Mouse (Mus musculus) liver, embryonic 14.5 days (tissue): Measurements from ENCODE around the gene Ltb. TPM values are rescaled to one million over a fixed set of nuclear protein-coding genes. Genes with fewer than 3 reads are reported as not detected.

ENCODE experiments used
- ATAC-seq: fragments of 200-750 bp; cut with Nextera tagmentation; 2 replicates; pipeline ENCODE4 v1.8.0; 2017; ENCODE audit warnings: moderate number of reproducible peaks, mild to moderate bottlenecking, moderate library complexity; ENCODE audit not compliant: insufficient read depth
- DNase-seq, 3 experiments: peaks; one replicate each; pipeline ENCODE4 v3.0.0-alpha.2; 2012 to 2013; ENCODE audit warnings: low read depth in 3 of 3, low spot score in 3 of 3
- H3K27ac ChIP-seq: fragments of 300-500 bp; sonication (generic); 2 replicates; pipeline ENCODE4 v1.5.1; 2014; ENCODE audit warnings: moderate library complexity, mild to moderate bottlenecking, control low read depth, inconsistent platforms
- H3K27me3 ChIP-seq: fragments of 300-500 bp; sonication (generic); 2 replicates; pipeline ENCODE4 v1.6.1; 2014; ENCODE audit warnings: mild to moderate bottlenecking, low read length, moderate library complexity; ENCODE audit not compliant: control insufficient read depth, insufficient read depth
- H3K36me3 ChIP-seq: fragments of 300-500 bp; sonication (generic); replicated peaks from 2 replicates; pipeline ENCODE4 v1.6.1; 2014; ENCODE audit warnings: low read depth; ENCODE audit not compliant: control insufficient read depth, insufficient read depth
- H3K4me1 ChIP-seq, 2 experiments: fragments of 200-500 bp in 1 of 2; fragments of 300-500 bp in 1 of 2; sonication (generic) in 1 of 2; replicated peaks; 2 replicates each; pipeline ENCODE4 v1.6.1; 2012 to 2014; ENCODE audit warnings: antibody characterized with exemption in 1 of 2, inconsistent platforms in 1 of 2, low read length in 1 of 2; ENCODE audit not compliant: control insufficient read depth in 2 of 2, insufficient read depth in 2 of 2
- H3K4me2 ChIP-seq: fragments of 300-500 bp; sonication (generic); 2 replicates; pipeline ENCODE4 v1.6.1; 2014; ENCODE audit warnings: low read depth, mild to moderate bottlenecking, control low read depth, moderate library complexity
- H3K4me3 ChIP-seq, 2 experiments: fragments of 200-500 bp in 1 of 2; fragments of 300-500 bp in 1 of 2; sonication (generic) in 1 of 2; 2 replicates each; pipeline ENCODE4 v1.5.1; 2012 to 2014; ENCODE audit warnings: low read depth in 2 of 2, low read length in 2 of 2, mild to moderate bottlenecking in 2 of 2, control low read depth in 1 of 2, inconsistent platforms in 1 of 2, moderate library complexity in 1 of 2; ENCODE audit not compliant: insufficient read depth in 1 of 2
- H3K9ac ChIP-seq: fragments of 300-500 bp; sonication (generic); replicated peaks from 2 replicates; pipeline ENCODE4 v1.6.1; 2014; ENCODE audit warnings: mild to moderate bottlenecking, control low read depth, moderate library complexity
- H3K9me3 ChIP-seq: fragments of 300-500 bp; sonication (generic); 2 replicates; pipeline ENCODE4 v1.6.1; 2016; ENCODE audit warnings: low read length, mixed read lengths; ENCODE audit not compliant: control insufficient read depth
- CTCF ChIP-seq: IDR thresholded peaks from 2 replicates; pipeline ENCODE4 v1.5.1; 2016; ENCODE audit warnings: antibody characterized with exemption, low read depth, control low read depth
- EP300 ChIP-seq: IDR thresholded peaks from 2 replicates; pipeline ENCODE4 v1.6.1; 2016; ENCODE audit warnings: antibody characterized with exemption, low read depth
- WGBS: fragments of 180-500 bp; shearing (Covaris S2); extraction: QIAGEN DNeasy Blood & Tissue Kit; methylation state at CpG from one replicate; pipeline ENCODE4 v1.1.7; 2014; ENCODE audit not compliant: insufficient replicate concordance; 5-methylcytosine and 5-hydroxymethylcytosine counted together
- polyA plus RNA-seq, 2 experiments: library from polyadenylated mRNA; depleted of rRNA in 1 of 2; stranded (reverse) in 1 of 2; unstranded in 1 of 2; fragments of >200 nt; fragmentation: Nextera tagmentation in 1 of 2; extraction: Ambion mirVana in 1 of 2; gene quantifications; 2 replicates each; pipeline versions ENCODE4 v1.2.1 to v1.2.3; 2012 to 2014

Ltb gene
- polyA plus RNA-seq, 2 experiments, result 0.28 to 0.70 TPM

- no peak for DNase-seq
- H3K4me2 ChIP-seq, result no peak overlapping the region
- WGBS, result 90% methylated on average over 9 of the region's 9 CpGs
- H3K36me3 ChIP-seq, result peaks cover 92% of the 10 kb centered on the region
- no peak overlapping the region for H3K9ac ChIP-seq
- H3K4me1 ChIP-seq, result no peaks in the 10 kb centered on the region
- TF ChIP-seq CTCF (no peak), EP300 (no peak)
- H3K27ac ChIP-seq, result no peak overlapping the region
- H3K4me3 ChIP-seq, result no peak overlapping the region
- no peaks in the 10 kb centered on the region for H3K27me3 ChIP-seq
- no peaks in the 10 kb centered on the region for H3K9me3 ChIP-seq
- ATAC-seq, result no peak
These were observed 41.2 kb upstream of the Ltb start for GRCm38 (mm10) chr17:35153077-35153476.

- no peaks in the 10 kb centered on the region for H3K27me3 ChIP-seq
- no peaks in the 10 kb centered on the region for H3K9me3 ChIP-seq
- no peak for DNase-seq
- no peak overlapping the region for H3K27ac ChIP-seq
- no peak overlapping the region for H3K4me2 ChIP-seq
- H3K4me3 ChIP-seq, result no peak overlapping the region
- H3K9ac ChIP-seq, result no peak overlapping the region
- peaks cover 97% of the 10 kb centered on the region for H3K36me3 ChIP-seq
- no peak for ATAC-seq
- 78% methylated on average over 4 of the region's 4 CpGs for WGBS
- no peak for TF ChIP-seq EP300
- no peak for TF ChIP-seq CTCF
- no peaks in the 10 kb centered on the region for H3K4me1 ChIP-seq
These were observed 40.3 kb upstream of the Ltb start for GRCm38 (mm10) chr17:35153931-35154330.

DNA sequence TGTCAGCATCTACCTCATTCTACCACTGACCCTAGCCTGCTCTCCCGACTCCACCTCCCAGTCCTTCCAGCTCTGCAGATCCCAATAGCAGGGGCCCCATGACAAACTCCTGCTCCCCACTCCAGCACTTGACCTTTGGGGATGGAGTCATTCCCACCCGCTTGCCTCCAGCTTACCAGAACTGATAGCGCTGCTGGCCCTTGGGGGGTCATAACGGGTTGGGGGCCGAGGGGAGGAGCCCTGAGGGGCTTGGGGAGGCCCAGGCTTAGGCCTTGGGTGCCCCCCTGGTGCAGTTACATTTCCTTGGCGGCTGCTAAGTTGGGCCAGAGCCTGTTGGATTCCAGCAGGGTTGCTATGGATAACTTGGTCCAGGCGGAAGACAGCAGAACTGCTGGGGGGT is 39.6 kb upstream of the Ltb start:
- Histone ChIP-seq H3K36me3 (peaks cover 97% of the 10 kb centered on the region), H3K4me1 (no peaks in the 10 kb centered on the region), H3K4me2 (no peak overlapping the region), H3K9ac (no peak overlapping the region), H3K4me3 (no peak overlapping the region), H3K27me3 (no peaks in the 10 kb centered on the region), H3K27ac (no peak overlapping the region), H3K9me3 (no peaks in the 10 kb centered on the region)
- TF ChIP-seq EP300, result no peak
- no peak for TF ChIP-seq CTCF
- 86% methylated on average over 7 of the region's 7 CpGs for WGBS
- no peak for DNase-seq
- ATAC-seq, result no peak

DNA sequence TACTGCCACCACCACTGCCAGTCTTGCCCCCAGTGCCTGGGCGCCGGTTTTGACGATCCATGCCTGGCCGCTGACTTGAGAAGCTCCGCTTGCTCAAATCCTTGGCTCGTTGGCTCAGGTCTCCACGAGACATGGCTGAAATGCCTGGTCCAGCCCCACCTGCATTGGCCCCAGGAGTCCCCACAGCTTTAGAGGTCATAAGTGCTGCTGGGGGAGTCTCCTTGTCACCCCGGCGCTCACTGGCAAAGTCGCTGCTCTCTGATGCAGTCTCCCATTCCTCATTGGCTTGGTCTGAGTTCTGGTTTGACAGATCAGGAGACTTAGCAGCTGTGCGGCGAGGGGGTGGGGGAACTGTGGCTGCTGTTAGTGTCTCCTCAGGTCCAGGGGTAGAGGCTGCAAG is 38.8 kb upstream of the Ltb start:
- Histone ChIP-seq H3K36me3 (peaks cover 97% of the 10 kb centered on the region), H3K4me1 (no peaks in the 10 kb centered on the region), H3K4me3 (no peak overlapping the region), H3K9me3 (no peaks in the 10 kb centered on the region), H3K9ac (no peak overlapping the region), H3K4me2 (no peak overlapping the region), H3K27me3 (no peaks in the 10 kb centered on the region), H3K27ac (no peak overlapping the region)
- TF ChIP-seq CTCF (no peak), EP300 (no peak)
- DNase-seq (no peak), ATAC-seq (no peak)
- WGBS, result 89% methylated on average over 12 of the region's 12 CpGs

DNA sequence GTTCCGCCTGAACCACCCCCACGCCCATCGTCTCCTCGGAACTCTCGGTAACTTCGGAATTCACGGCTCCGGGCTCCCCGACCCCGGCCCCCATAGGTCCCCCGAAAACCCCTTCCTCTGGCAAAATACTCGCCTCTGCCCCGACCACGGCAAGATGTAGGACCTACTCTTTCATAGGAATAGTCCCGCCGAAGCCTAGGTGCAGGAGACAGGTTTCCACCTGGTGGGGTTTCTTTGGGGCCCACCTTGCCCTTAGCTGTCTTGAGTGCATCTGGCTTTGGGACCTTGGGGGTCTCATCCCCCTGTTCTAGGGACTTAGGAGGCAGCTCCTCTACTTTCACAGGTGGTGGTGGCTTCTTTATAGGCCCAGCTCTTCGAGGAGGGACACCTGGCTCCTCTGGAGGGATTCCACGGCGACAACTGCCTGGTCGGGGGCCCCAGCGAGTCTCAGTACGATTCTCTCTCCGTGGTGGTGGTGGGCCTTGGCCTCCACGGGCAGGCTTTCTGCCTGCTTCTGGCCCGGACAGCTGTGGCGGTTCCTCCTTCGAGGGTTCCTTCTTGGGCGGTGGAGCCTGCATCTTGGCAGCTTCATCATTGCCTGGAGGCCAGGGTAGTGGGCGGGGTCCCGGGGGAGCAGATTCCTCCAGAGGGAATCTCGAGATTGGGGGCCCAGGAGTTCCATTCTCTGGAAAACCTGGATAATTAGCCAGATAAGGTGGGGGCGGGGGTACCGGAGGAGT is 37.6 kb upstream of the Ltb start:
- Histone ChIP-seq H3K27ac (no peak overlapping the region), H3K4me3 (no peak overlapping the region), H3K9ac (no peak overlapping the region), H3K27me3 (no peaks in the 10 kb centered on the region), H3K4me1 (no peaks in the 10 kb centered on the region), H3K4me2 (no peak overlapping the region), H3K9me3 (no peaks in the 10 kb centered on the region), H3K36me3 (peaks cover 99% of the 10 kb centered on the region)
- no peak for TF ChIP-seq EP300
- TF ChIP-seq CTCF, result no peak
- ATAC-seq (no peak), DNase-seq (no peak)
- 87% methylated on average over 33 of the region's 33 CpGs for WGBS
